Mouse (Mus musculus): ENCODE measurements around the gene Mrpl51.

Gene Mrpl51

GRCm38 (mm10) chr6:125232516-125232915 lies 40.9 kb downstream of the Mrpl51 start:
- DNase-seq (ENCODE audit: low spot score in 2 of 2), result no peak

- DNase-seq (ENCODE audit: low spot score in 2 of 2), result no peak
Observed at GRCm38 (mm10) chr6:125233816-125234519, 42.4 kb downstream of the Mrpl51 start.

GRCm38 (mm10) chr6:125234520-125234828 lies 42.9 kb downstream of the Mrpl51 start:
- no peak for DNase-seq (ENCODE audit: low spot score in 2 of 2)

GRCm38 (mm10) chr6:125236341-125236740 lies 44.7 kb downstream of the Mrpl51 start:
- no peak for DNase-seq (ENCODE audit: low spot score in 2 of 2)

GRCm38 (mm10) chr6:125236782-125237181 lies 45.2 kb downstream of the Mrpl51 start, which contains the start of gene Cd27:
TSS of gene Cd27 (minus strand) at chr6:125237010.
- DNase-seq (ENCODE audit: low spot score in 2 of 2), result peak; percentile 50 to 55

GRCm38 (mm10) chr6:125237421-125237820 lies 45.8 kb downstream of the Mrpl51 start:
- DNase-seq (ENCODE audit: low spot score in 2 of 2), result no peak

GRCm38 (mm10) chr6:125238396-125238795 lies 46.8 kb downstream of the Mrpl51 start:
- no peak for DNase-seq (ENCODE audit: low spot score in 2 of 2)

- no peak for DNase-seq (ENCODE audit: low spot score in 2 of 2)
Observed at GRCm38 (mm10) chr6:125239547-125239946, 47.9 kb downstream of the Mrpl51 start.

- DNase-seq (ENCODE audit: low spot score in 2 of 2), result no peak
Observed at GRCm38 (mm10) chr6:125240617-125241016, 49.0 kb downstream of the Mrpl51 start.

GRCm38 (mm10) chr6:125241566-125241965 lies 50.0 kb downstream of the Mrpl51 start:
- DNase-seq (ENCODE audit: low spot score in 2 of 2), result peak; percentile 65 to 70

GRCm38 (mm10) chr6:125244551-125244950 lies 53.0 kb downstream of the Mrpl51 start:
- no peak for DNase-seq (ENCODE audit: low spot score in 2 of 2)
